Mouse (Mus musculus) gastrocnemius, postnatal 4 days (tissue): Measurements from ENCODE around the gene Nkd1. TPM values are rescaled to one million over a fixed set of nuclear protein-coding genes. Genes with fewer than 3 reads are reported as not detected.

Experiments
- DNase-seq, 2 experiments: peaks; one replicate each; pipeline ENCODE4 v3.0.0; 2021 to 2022; ENCODE audit warnings: low spot score in 2 of 2, mixed read lengths in 2 of 2
- long read RNA-seq, 2 experiments: library from polyadenylated mRNA; stranded (forward); transcript quantifications; one replicate each; pipeline ENCODE4 v2.0.0; 2021
- total RNA-seq, 2 experiments: library from RNA; stranded (reverse); gene quantifications; 2 replicates each; pipeline ENCODE4 v1.2.3; 2021

The Nkd1 gene
- total RNA-seq: 10 to 100 TPM; 11.7 to 11.9 TPM
- long read RNA-seq, experiment 1, transcript Nkd1-201 (10 exons, 3,035 nt): major isoform, 18 of 24 reads
- long read RNA-seq, experiment 1, partial matches to known transcripts: 5 of 24 reads
- long read RNA-seq, experiment 1, other reads (novel, unspliced or antisense): 1 of 24 reads
- long read RNA-seq, experiment 2, transcript Nkd1-201 (10 exons, 3,035 nt): major isoform, 18 of 20 reads
- long read RNA-seq, experiment 2, partial matches to known transcripts: 1 of 20 reads
- long read RNA-seq, experiment 2, other reads (novel, unspliced or antisense): 1 of 20 reads

- DNase-seq: peak; percentile 86 to 90
Observed at GRCm38 (mm10) chr8:88520985-88521527, at the start of gene Nkd1. Nkd1 (plus strand) TSS chr8:88521354.

GRCm38 (mm10) chr8:88481290-88481689 is 39.9 kb upstream of the Nkd1 start:
- no peak for DNase-seq

GRCm38 (mm10) chr8:88488391-88488829 is 32.7 kb upstream of the Nkd1 start:
- DNase-seq: no peak

- no peak for DNase-seq
Observed at GRCm38 (mm10) chr8:88494076-88494475, 27.1 kb upstream of the Nkd1 start.

GRCm38 (mm10) chr8:88495071-88495805 is 25.9 kb upstream of the Nkd1 start:
- DNase-seq: peak in 1 of 2 experiments; percentile 21

GRCm38 (mm10) chr8:88502143-88502542 is 19.0 kb upstream of the Nkd1 start:
- DNase-seq: no peak

GRCm38 (mm10) chr8:88506981-88507380 is 14.2 kb upstream of the Nkd1 start:
- DNase-seq: no peak

GRCm38 (mm10) chr8:88511061-88511460 is 10.1 kb upstream of the Nkd1 start:
- DNase-seq: no peak

- DNase-seq: no peak
Observed at GRCm38 (mm10) chr8:88512094-88512794, 8.9 kb upstream of the Nkd1 start.

- DNase-seq: no peak
Observed at GRCm38 (mm10) chr8:88518047-88518446, 3.1 kb upstream of the Nkd1 start.

- DNase-seq: no peak
Observed at GRCm38 (mm10) chr8:88520381-88520780, 773 bp upstream of the Nkd1 start.

- peak; percentile 26 to 27 for DNase-seq
Observed at GRCm38 (mm10) chr8:88521541-88522414, 624 bp downstream of the Nkd1 start.

- DNase-seq: no peak
Observed at GRCm38 (mm10) chr8:88522433-88523030, 1.4 kb downstream of the Nkd1 start.

- DNase-seq: no peak
Observed at GRCm38 (mm10) chr8:88523621-88524020, 2.5 kb downstream of the Nkd1 start.

GRCm38 (mm10) chr8:88524132-88524531 is 3.0 kb downstream of the Nkd1 start:
- DNase-seq: no peak

- DNase-seq: no peak
Observed at GRCm38 (mm10) chr8:88524851-88525250, 3.7 kb downstream of the Nkd1 start.

- no peak for DNase-seq
Observed at GRCm38 (mm10) chr8:88526296-88526695, 5.1 kb downstream of the Nkd1 start.

GRCm38 (mm10) chr8:88528186-88528585 is 7.0 kb downstream of the Nkd1 start:
- no peak for DNase-seq

- DNase-seq: no peak
Observed at GRCm38 (mm10) chr8:88529798-88530197, 8.6 kb downstream of the Nkd1 start.

- DNase-seq: no peak
Observed at GRCm38 (mm10) chr8:88537081-88537480, 15.9 kb downstream of the Nkd1 start.
